Mouse (Mus musculus) midbrain, postnatal 0 days (tissue): ENCODE measurements around the gene Kansl2. TPM values are rescaled to one million over a fixed set of nuclear protein-coding genes. Genes with fewer than 3 reads are reported as not detected.
A peak's percentile ranks its signal among the peaks of the same experiment; 100 is the strongest.

Source experiments
- ATAC-seq: fragments of 200-750 bp; cut with Nextera tagmentation; 2 replicates; pipeline ENCODE4 v1.8.0; 2017; ENCODE audit warnings: moderate number of reproducible peaks, mild to moderate bottlenecking, moderate TSS enrichment, moderate library complexity; ENCODE audit not compliant: low FRiP score
- DNase-seq: peaks from one replicate; pipeline ENCODE4 v3.0.0-alpha.2; 2015; ENCODE audit warnings: low spot score
- H3K27ac ChIP-seq: fragments of 300-500 bp; sonication (generic); 2 replicates; pipeline ENCODE4 v1.5.1; 2014; ENCODE audit warnings: low read depth, mild to moderate bottlenecking, low read length, mixed read lengths
- H3K27me3 ChIP-seq: fragments of 300-500 bp; sonication (generic); 2 replicates; pipeline ENCODE4 v1.6.1; 2014; ENCODE audit warnings: low read length, control low read depth, mixed read lengths; ENCODE audit not compliant: insufficient read depth
- H3K36me3 ChIP-seq: fragments of 300-500 bp; sonication (generic); 2 replicates; pipeline ENCODE4 v1.6.1; 2014; ENCODE audit warnings: low read length, control low read depth, mixed read lengths; ENCODE audit not compliant: insufficient read depth
- H3K4me1 ChIP-seq: fragments of 300-500 bp; sonication (generic); 2 replicates; pipeline ENCODE4 v1.6.1; 2014; ENCODE audit warnings: mild to moderate bottlenecking, control low read depth, antibody characterized with exemption, low read length, mixed read lengths; ENCODE audit not compliant: insufficient read depth
- H3K4me2 ChIP-seq: fragments of 300-500 bp; sonication (generic); 2 replicates; pipeline ENCODE4 v1.6.1; 2014; ENCODE audit warnings: low read depth, mild to moderate bottlenecking, low read length, mixed read lengths; ENCODE audit not compliant: poor library complexity, severe bottlenecking
- H3K4me3 ChIP-seq: fragments of 300-500 bp; sonication (generic); 2 replicates; pipeline ENCODE4 v1.5.1; 2014; ENCODE audit warnings: low read depth, mild to moderate bottlenecking, low read length, moderate library complexity
- H3K9ac ChIP-seq: fragments of 300-500 bp; sonication (generic); replicated peaks from 2 replicates; pipeline ENCODE4 v1.6.1; 2014; ENCODE audit warnings: mild to moderate bottlenecking, low read length, moderate library complexity, mixed read lengths; ENCODE audit not compliant: poor library complexity, severe bottlenecking
- H3K9me3 ChIP-seq: fragments of 300-500 bp; sonication (generic); 2 replicates; pipeline ENCODE4 v1.6.1; 2016; ENCODE audit warnings: low read length, control low read depth
- CTCF ChIP-seq: IDR thresholded peaks from 2 replicates; pipeline ENCODE4 v1.5.1; 2016; ENCODE audit warnings: antibody characterized with exemption, mild to moderate bottlenecking
- WGBS: fragments of 180-500 bp; shearing (Covaris S2); extraction: QIAGEN DNeasy Blood & Tissue Kit; methylation state at CpG from one replicate; pipeline ENCODE4 v1.1.7; 2014; 5-methylcytosine and 5-hydroxymethylcytosine counted together
- polyA plus RNA-seq: library from polyadenylated mRNA; unstranded; fragments of >200 nt; fragmentation: Nextera tagmentation; extraction: Ambion mirVana; gene quantifications from 2 replicates; pipeline ENCODE4 v1.2.1, GENCODE M21; 2015
- total RNA-seq: library from RNA; depleted of rRNA; stranded (reverse); fragments of >200 nt; gene quantifications from 2 replicates; pipeline ENCODE4 v1.2.3, GENCODE M21; 2014

Gene Kansl2
- total and polyA plus RNA-seq, 2 experiments from 2014 or later = 57.4 to 101 TPM

GRCm38 (mm10) chr15:98541064-98541463 is 7.0 kb upstream of the Kansl2 start:
- Histone ChIP-seq H3K27ac (no peak overlapping the region), H3K4me2 (no peak overlapping the region), H3K36me3 (peaks cover 35% of the 10 kb centered on the region), H3K4me3 (no peak overlapping the region), H3K4me1 (no peaks in the 10 kb centered on the region), H3K9me3 (no peaks in the 10 kb centered on the region), H3K9ac (no peak overlapping the region), H3K27me3 (no peaks in the 10 kb centered on the region)
- whole genome bisulfite sequencing = 89% methylated on average over 6 of the region's 6 CpGs
- ATAC-seq = no peak
- DNase-seq = no peak
- TF ChIP-seq CTCF = no peak

- H3K4me3 ChIP-seq = no peak overlapping the region
- H3K27ac ChIP-seq = no peak overlapping the region
- H3K4me1 ChIP-seq = no peaks in the 10 kb centered on the region; the same call in 1 of the 2 replicates
- peaks cover 14% of the 10 kb centered on the region; the same call in 1 of the 2 replicates for H3K36me3 ChIP-seq
- TF ChIP-seq CTCF = no peak
- H3K9ac ChIP-seq = no peak overlapping the region
- no peaks in the 10 kb centered on the region for H3K9me3 ChIP-seq
- ATAC-seq (no peak), DNase-seq (no peak)
- 73% methylated on average over 4 of the region's 4 CpGs for WGBS
- no peak overlapping the region for H3K4me2 ChIP-seq
- no peaks in the 10 kb centered on the region for H3K27me3 ChIP-seq
Measured at GRCm38 (mm10) chr15:98537923-98538322, 3.9 kb upstream of the Kansl2 start.

DNA sequence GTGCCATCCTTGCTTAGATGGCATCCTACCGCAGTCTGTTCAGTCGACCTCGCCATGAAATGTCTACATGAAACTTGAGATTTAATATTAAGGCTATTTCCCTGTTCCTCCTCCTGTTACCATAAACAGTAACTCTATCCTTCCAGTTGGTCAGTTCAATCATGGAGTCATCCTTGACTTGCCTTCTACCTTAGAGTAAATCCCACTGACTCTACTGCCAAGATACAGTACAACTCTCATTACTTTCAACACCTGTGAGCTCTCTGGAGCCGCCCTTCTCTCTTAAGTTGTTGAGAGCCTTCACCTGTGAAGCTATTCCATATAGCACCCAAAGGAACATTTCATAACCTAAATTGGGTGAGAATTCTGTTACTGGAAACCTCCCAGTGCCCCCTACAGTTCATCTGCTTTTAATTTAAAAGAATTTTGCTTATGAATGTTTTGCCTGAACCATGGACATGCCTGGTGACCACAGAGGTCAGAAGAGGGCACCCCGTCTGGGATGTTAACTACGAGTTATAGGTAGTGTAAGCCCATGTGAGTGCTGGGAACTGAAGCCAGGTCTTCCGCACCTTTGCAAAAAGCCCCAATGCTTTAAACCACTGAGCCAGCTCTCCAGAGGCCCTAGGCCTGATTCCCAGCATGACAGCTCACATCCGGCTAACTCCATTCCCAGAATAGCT is 2.9 kb upstream of the Kansl2 start:
- no peaks in the 10 kb centered on the region for H3K27me3 ChIP-seq
- H3K9me3 ChIP-seq = no peaks in the 10 kb centered on the region
- H3K36me3 ChIP-seq = peaks cover 8% of the 10 kb centered on the region; the same call in 1 of the 2 replicates
- TF ChIP-seq CTCF = no peak
- H3K4me1 ChIP-seq = peaks cover 8% of the 10 kb centered on the region; the same call in 1 of the 2 replicates
- DNase-seq = no peak
- no peak for ATAC-seq
- 89% methylated on average over 8 of the region's 8 CpGs for WGBS
- H3K4me3 ChIP-seq = no peak overlapping the region
- H3K9ac ChIP-seq = no peak overlapping the region
- no peak overlapping the region for H3K4me2 ChIP-seq
- H3K27ac ChIP-seq = no peak overlapping the region

GRCm38 (mm10) chr15:98535921-98536320 is 1.9 kb upstream of the Kansl2 start:
- 93% methylated on average over 4 of the region's 4 CpGs for WGBS
- no peak for DNase-seq
- no peak for TF ChIP-seq CTCF

GRCm38 (mm10) chr15:98533035-98533531 is 981 bp downstream of the Kansl2 start:
- Histone ChIP-seq H3K27me3 (no peaks in the 10 kb centered on the region), H3K9ac (peak overlapping the region; percentile 97), H3K4me2 (peak overlapping the region; percentile 85), H3K27ac (no peak overlapping the region), H3K4me1 (peaks cover 8% of the 10 kb centered on the region; the same call in 1 of the 2 replicates), H3K36me3 (peaks cover 14% of the 10 kb centered on the region), H3K9me3 (no peaks in the 10 kb centered on the region), H3K4me3 (peak overlapping the region; percentile 91)
- under 1% methylated on average over 18 of the region's 18 CpGs for WGBS
- no peak for ATAC-seq
- DNase-seq = no peak
- no peak for TF ChIP-seq CTCF

More at GRCm38 (mm10) chr15:98535921-98536320, 1.9 kb upstream of the Kansl2 start:
- Histone ChIP-seq H3K36me3 (peaks cover 8% of the 10 kb centered on the region), H3K4me3 (no peak overlapping the region), H3K4me1 (peaks cover 8% of the 10 kb centered on the region; the same call in 1 of the 2 replicates), H3K27me3 (no peaks in the 10 kb centered on the region), H3K4me2 (no peak overlapping the region), H3K9me3 (no peaks in the 10 kb centered on the region), H3K27ac (no peak overlapping the region), H3K9ac (no peak overlapping the region)
- no peak for ATAC-seq

DNA sequence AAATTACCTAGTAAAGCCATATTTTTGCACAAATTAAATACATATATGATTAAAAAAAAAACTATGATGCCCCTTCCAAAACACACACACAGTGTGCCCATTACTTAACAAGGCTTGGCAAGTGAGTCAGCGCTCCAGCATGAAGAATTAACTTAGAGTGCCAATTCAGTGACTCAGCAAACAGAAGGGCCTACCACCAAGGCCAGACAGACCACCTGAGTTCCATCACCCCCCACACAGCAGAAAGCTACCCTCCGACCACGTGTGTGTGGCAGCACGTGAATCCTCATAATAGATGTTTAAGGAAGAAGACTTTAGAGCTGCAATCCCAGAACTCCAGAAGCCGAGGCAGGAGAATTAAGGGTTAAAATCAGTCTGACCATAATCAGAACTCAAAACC is 1.8 kb downstream of the Kansl2 start:
- H3K4me1 ChIP-seq = peaks cover 8% of the 10 kb centered on the region; the same call in 1 of the 2 replicates
- peaks cover 22% of the 10 kb centered on the region for H3K36me3 ChIP-seq
- no peak overlapping the region for H3K27ac ChIP-seq
- peak overlapping the region; percentile 85 for H3K4me2 ChIP-seq
- TF ChIP-seq CTCF = no peak
- peak overlapping the region; percentile 91 for H3K4me3 ChIP-seq
- 0 out of 2 replicates have a peak overlapping the region, but pooled peaks have one; percentile 36 for H3K9ac ChIP-seq
- DNase-seq = no peak
- ATAC-seq = no peak
- H3K9me3 ChIP-seq = no peaks in the 10 kb centered on the region
- H3K27me3 ChIP-seq = no peaks in the 10 kb centered on the region
- WGBS = 40% methylated on average over 5 of the region's 5 CpGs
